Mouse (Mus musculus) v-Abl transformed pro-B cells (cell line): Measurements from ENCODE around the gene Mtus2.

Experiments used
- in situ Hi-C, 2 experiments: fragments of 400-800 bp; cut with MboI; formaldehyde crosslinking; loops; one replicate each; pipeline ENCODE4 v1.15.1; 2025; ENCODE audit not compliant: unreplicated experiment in 2 of 2

The Mtus2 gene

GRCm38 (mm10) chr5:148179231-148179630 is 222.1 kb downstream of the Mtus2 start:
- in situ Hi-C loops = no loop called here

DNA sequence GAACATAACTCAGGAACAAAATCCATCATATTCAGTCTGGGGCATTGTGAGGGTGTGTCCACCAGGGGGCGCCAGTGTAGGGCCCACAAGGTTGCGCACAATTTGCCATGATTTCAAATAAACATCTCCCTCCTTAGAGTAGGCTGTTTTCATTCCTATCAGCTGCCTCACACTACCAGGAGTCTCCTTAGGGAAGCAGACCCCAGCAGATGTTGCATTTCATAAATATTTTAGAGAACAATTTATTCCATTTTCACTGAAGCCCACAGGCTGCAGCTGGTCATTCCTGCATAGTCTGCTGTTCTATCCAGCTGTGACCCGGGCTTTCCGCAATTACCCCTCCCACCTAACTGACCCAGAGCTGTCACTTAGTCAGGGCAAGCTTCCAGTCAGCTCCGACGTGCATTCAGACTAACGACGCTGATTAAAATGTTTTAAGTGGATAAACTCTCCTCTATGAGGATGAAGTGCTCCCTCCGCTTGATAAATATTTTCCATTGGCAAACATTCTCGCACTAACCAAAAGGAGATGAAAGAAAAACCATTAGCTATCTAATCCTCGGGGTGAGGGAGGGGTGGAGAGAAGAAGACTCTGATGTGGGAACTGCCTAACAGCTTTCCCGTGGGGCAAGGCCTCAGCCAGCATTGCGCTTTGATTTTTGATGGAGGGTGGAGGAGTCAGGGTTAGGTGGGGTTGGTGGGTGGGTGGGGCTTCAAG is 223.6 kb downstream of the Mtus2 start:
- in situ Hi-C loops = no loop called here

GRCm38 (mm10) chr5:148181308-148181630 is 224.1 kb downstream of the Mtus2 start:
- in situ Hi-C loops = no loop called here

DNA sequence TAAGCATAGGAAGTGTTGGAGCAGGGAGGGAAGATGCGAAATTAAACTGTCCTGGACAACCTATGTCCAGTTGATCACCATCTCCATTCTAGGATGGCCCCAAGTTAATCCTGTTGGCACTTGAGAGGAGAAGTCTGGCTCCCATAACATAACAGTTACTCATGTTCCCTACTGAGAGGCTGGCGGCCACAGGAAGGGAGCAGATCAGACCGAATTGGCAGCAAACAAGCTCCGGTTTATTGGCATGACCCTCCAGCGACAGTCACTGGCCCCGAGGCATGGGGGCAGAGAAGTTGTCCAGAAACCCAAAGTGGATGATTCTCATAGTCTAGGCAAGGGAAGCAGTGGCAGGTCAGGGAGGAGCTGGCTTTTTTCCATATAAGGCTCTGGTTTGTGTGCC is 224.8 kb downstream of the Mtus2 start:
- in situ Hi-C loops = no loop called here

GRCm38 (mm10) chr5:148185898-148186297 is 228.8 kb downstream of the Mtus2 start:
- in situ Hi-C loops = no loop called here

DNA sequence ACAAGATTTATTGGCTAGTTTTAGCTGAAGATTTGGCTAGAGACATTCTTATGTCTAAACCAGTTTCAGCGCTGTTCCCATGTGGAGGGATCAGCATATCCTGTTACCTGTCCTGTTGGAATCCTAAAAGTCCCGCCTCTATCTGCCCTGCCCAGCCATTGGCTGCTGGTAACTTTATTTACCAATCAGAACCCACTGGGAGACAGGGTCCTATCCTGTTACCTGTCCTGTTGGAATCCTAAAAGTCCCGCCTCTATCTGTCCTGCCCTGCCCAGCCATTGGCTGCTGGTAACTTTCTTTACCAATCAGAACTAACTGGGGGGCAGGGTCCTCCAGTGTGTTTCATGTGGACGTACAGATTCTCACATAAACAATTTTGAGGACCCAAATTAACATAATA is 234.3 kb downstream of the Mtus2 start:
- in situ Hi-C loops = no loop called here

DNA sequence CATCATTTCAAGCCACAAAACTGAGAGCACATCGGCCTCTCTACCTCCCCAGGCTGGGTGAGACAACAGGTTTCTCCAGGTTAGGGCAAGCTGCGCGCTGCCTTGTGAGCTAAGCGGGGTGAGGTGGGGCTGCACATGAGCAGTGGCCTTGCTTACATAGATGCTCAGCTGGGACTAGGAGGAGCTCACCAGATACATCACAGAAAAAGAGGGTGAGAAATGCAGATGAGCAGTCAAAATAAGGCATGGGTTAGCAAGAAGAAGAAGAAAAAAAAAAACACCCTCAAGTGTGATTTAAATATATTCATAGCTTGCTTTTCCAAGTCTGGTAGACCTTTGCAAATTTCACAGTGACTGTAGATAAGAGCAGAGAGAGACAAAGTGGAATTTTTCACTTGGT is 254.7 kb downstream of the Mtus2 start:
- in situ Hi-C loops = no loop called here

DNA sequence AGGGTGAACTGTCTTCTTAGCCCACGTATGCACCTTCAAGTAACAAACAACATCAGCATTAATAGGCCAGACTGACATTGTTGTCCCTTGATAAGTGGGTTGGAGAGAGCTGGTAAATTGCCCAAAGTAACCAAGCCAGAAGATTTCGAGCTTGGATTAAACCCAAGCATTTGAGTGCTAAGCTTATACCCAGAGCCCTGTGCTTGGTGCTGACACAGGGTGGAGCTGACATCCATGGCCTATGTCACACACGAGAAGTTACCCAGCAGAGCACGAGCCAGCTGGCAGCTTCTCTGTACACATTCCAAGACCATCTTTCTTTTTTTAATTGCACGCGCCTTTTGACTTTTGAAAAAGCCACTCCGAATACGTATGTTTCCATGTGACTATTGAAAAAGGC is 259.7 kb downstream of the Mtus2 start:
- in situ Hi-C loops = no loop called here

GRCm38 (mm10) chr5:148222898-148223297 is 265.8 kb downstream of the Mtus2 start:
- in situ Hi-C loops = no loop called here

- in situ Hi-C loops = no loop called here
Measured at GRCm38 (mm10) chr5:148224004-148224403, 266.9 kb downstream of the Mtus2 start.

DNA sequence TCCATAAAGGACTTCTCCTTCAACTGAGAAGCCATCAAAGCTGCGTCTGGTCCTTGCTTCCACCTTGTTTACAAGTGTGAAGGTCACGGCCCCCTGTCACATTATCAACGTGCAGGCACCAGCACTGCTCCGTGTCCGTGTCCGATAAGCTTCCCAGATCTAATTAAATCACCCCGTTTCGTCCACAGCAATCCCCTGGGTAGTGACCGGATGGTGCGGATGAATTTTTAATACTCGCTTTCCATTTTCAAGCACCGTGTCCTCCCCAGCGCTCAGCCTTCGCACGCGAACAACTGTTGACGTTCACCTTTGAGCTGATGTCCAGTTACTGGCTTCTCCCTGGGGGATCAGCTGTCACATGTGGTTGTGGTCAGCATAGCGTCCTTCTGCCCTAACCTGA is 276.6 kb downstream of the Mtus2 start:
- in situ Hi-C loops = loop anchor here (10.0 to 25.0 kb wide), 7 partner anchors 371 to 1521 kb away; partner anchors contain the start of genes Flt3 (in 1 of the 2), Pomp (in 1 of the 2) and Urad (in 1 of the 2)

GRCm38 (mm10) chr5:148236616-148237015 is 279.5 kb downstream of the Mtus2 start:
- in situ Hi-C loops = loop anchor here (10.0 to 25.0 kb wide), 7 partner anchors 374 to 1524 kb away; partner anchors contain the start of genes Flt3 (in 1 of the 2), Pomp (in 1 of the 2) and Urad (in 1 of the 2)

DNA sequence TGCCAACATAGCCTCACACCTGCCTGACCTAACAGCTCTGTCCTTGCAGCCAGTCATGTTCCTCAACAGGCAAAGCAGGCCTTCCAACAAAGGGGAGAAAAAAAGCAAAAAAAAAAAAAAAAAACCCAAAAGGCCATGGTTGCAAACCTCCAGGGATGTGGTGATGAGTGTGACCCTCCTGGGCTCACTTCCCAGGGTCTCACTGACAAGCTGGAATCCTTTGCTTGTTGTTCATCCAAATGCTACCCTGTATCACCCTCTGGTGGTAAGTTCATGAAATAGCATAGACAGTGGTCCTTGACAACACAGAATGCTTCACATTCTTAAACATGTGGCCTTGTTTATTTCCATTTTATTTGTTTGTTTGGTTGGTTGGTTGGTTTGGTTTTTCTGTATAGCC is 281.9 kb downstream of the Mtus2 start:
- in situ Hi-C loops = loop anchor here (10.0 to 25.0 kb wide), 7 partner anchors 377 to 1527 kb away; partner anchors contain the start of genes Flt3 (in 1 of the 2), Pomp (in 1 of the 2) and Urad (in 1 of the 2)

DNA sequence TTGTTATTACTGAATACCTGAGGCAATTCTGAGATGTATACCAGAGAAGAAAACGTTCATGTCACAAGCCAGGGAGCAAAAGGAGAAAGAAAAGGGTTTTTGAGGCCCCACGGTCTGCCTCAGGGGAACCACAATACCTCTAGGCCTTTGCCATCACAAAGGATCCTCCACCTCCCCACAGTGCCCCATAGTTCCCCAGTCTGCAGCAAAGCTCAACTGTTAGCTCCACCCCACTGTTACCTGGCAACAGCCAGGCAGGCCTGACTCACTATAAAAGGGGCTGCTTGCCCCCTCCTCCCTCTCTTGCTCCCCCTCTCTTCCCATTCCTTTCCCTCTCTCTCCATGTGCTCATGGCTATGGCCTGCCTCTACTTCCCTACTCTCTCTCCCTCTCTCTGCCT is 282.6 kb downstream of the Mtus2 start:
- in situ Hi-C loops = loop anchor here (5.0 to 25.0 kb wide), 11 partner anchors 377 to 1527 kb away; partner anchors contain the start of genes Flt3 (in 1 of the 2), Pomp (in 1 of the 2) and Urad (in 1 of the 2)

GRCm38 (mm10) chr5:148241932-148242331 is 284.8 kb downstream of the Mtus2 start:
- in situ Hi-C loops = loop anchor here (5.0 to 25.0 kb wide), 9 partner anchors 380 to 1530 kb away; partner anchors contain the start of genes Flt3 (in 1 of the 2) and Pomp (in 1 of the 2)

DNA sequence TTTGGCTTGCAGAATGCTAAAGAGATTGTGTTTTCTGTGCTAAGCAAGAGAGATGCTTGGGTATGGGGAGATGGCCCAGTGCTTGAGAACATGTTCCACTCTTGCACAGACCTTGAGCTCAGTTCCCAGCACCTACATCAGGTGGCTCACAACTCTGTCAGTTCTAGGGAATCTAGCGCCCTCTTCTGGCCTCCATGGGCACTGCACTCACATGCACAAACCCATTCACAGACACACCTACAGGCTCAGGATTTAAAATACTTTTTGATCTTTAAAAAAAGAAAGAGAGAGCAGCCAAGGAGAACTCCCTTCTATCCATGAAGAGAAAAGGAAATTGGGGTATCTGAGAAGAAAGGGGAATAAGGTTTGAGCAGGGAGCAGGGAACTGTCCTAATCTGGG is 287.4 kb downstream of the Mtus2 start:
- in situ Hi-C loops = loop anchor here (5.0 to 25.0 kb wide), 9 partner anchors 382 to 1532 kb away; partner anchors contain the start of genes Flt3 (in 1 of the 2) and Pomp (in 1 of the 2)

GRCm38 (mm10) chr5:148245386-148245785 is 288.3 kb downstream of the Mtus2 start:
- in situ Hi-C loops = loop anchor here (25.0 kb wide), 5 partner anchors 383 to 1533 kb away; partner anchors contain the start of genes Flt3 (in 1 of the 2) and Pomp (in 1 of the 2)

DNA sequence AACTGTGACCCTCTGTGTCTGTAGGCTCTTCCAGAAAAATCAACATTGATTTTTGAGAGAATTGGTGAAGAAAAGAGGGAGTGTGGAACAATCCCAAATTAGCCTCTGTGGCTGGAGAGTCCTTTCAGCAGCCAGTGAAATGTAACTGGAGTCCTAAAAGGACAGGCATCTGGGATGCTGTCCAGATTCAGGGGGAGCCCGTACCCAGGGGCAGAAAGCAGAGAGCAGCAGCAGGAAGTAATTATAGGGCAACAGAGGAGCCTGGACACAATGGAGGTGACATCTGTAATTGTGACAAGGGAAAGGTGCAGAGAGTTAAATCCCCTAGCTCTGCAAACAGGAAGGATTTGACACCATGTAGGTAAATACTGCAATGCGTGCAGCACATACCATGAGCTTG is 291.1 kb downstream of the Mtus2 start:
- in situ Hi-C loops = loop anchor here (25.0 kb wide), 5 partner anchors 386 to 1536 kb away; partner anchors contain the start of genes Flt3 (in 1 of the 2) and Pomp (in 1 of the 2)

- in situ Hi-C loops = no loop called here
Measured at GRCm38 (mm10) chr5:148251847-148252246, 294.7 kb downstream of the Mtus2 start.

DNA sequence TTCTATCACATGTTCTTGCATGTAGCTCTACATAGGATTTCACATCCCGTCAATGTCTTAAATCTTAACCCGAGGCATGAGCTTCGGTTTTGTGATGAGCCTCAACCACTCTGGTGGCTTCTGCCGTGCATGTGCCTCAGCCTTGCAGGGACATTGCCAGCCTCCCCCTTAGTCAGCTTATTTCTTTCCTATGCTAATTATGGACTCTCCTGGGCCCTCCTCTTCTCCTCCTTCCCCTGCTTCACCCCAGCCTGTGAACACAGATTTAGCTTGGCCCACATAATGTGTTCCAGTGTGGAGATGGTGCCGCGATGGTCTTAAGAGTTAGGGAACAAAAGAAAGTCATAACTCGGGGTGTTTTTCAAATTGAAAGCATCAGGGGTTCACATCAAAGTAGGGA is 304.9 kb downstream of the Mtus2 start:
- in situ Hi-C loops = no loop called here

DNA sequence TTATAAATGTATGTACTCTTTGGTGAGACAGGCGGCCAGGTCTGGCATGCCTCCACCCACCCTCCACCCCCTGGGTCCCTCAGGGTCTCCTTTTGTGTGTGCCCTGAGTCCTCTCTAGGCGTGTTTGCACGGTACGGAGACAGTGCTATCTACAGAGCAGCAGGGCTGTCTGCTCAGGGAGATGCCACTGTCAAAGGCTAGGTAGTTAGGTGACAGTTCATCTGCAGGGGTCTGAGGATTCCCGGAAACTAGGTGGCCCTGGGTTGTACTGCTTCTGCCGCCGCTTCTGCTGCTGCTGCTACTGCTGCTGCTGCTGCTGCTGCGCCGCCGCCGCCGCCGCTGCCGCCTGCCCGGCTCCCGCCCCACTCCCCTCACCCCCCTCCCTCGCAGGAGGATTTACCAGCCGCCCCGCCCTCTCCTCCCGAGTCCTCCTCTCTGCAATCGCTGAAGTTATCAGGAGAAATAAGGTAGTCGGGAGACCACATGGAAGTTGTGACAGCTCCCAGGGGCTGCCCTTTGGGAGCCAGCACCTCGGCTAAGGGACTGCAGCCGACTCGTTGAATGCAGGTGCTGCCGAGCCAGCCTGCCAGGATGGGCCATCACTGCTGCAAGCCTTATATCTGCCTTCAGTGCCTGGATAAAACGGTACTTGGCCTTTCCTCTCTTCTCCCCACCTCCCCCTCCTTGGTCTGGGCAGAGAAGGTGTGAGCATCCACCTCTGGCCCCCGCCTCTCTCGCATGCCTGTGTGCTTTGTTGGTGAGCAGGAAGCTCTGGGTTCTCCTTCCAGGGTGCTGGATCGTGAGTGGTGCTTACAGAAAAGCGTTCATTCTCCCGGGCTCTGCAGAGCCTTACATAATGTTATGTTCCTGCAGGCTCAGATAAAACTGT is 307.9 kb downstream of the Mtus2 start:
- in situ Hi-C loops = no loop called here
